Mouse (Mus musculus) liver, adult (tissue): ENCODE results near the gene Cpvl.

Experiments
- GATA4 ChIP-seq: IDR thresholded peaks from 2 replicates; pipeline ENCODE4 v1.6.1; 2014; ENCODE audit warnings: mild to moderate bottlenecking, low read length; ENCODE audit not compliant: insufficient replicate concordance

Gene Cpvl

GRCm38 (mm10) chr6:53978571-53978970 lies at the start of gene Cpvl:
Gene Cpvl (minus strand): TSS chr6:53978671.
- TF ChIP-seq GATA4 = no peak

- no peak for TF ChIP-seq GATA4
Observed at GRCm38 (mm10) chr6:54023846-54024245, 45.4 kb upstream of the Cpvl start.

- TF ChIP-seq GATA4 = no peak
Observed at GRCm38 (mm10) chr6:54021123-54021789, 42.8 kb upstream of the Cpvl start.

- no peak for TF ChIP-seq GATA4
Observed at GRCm38 (mm10) chr6:54018861-54019260, 40.4 kb upstream of the Cpvl start.

- TF ChIP-seq GATA4 = no peak
Observed at GRCm38 (mm10) chr6:54018038-54018437, 39.6 kb upstream of the Cpvl start.

GRCm38 (mm10) chr6:54012163-54012562 lies 33.7 kb upstream of the Cpvl start:
- TF ChIP-seq GATA4 = no peak

- no peak for TF ChIP-seq GATA4
Observed at GRCm38 (mm10) chr6:54010362-54010761, 31.9 kb upstream of the Cpvl start.

GRCm38 (mm10) chr6:54009293-54009692 lies 30.8 kb upstream of the Cpvl start:
- no peak for TF ChIP-seq GATA4

GRCm38 (mm10) chr6:54008448-54009120 lies 30.1 kb upstream of the Cpvl start:
- TF ChIP-seq GATA4 = no peak

- no peak for TF ChIP-seq GATA4
Observed at GRCm38 (mm10) chr6:54005302-54005701, 26.8 kb upstream of the Cpvl start.

- TF ChIP-seq GATA4 = peak; percentile 19; the same call in 1 of the 2 replicates
Observed at GRCm38 (mm10) chr6:53996226-53996955, 17.9 kb upstream of the Cpvl start.

GRCm38 (mm10) chr6:53995519-53995918 lies 17.0 kb upstream of the Cpvl start:
- TF ChIP-seq GATA4 = no peak

GRCm38 (mm10) chr6:53992386-53992785 lies 13.9 kb upstream of the Cpvl start:
- TF ChIP-seq GATA4 = no peak

GRCm38 (mm10) chr6:53987235-53987634 lies 8.8 kb upstream of the Cpvl start:
- TF ChIP-seq GATA4 = no peak

- no peak for TF ChIP-seq GATA4
Observed at GRCm38 (mm10) chr6:53986273-53986985, 8.0 kb upstream of the Cpvl start.
